Mouse (Mus musculus) lung, embryonic 14.5 days (tissue): ENCODE measurements around the gene Iars2. TPM values are rescaled to one million over a fixed set of nuclear protein-coding genes. Genes with fewer than 3 reads are reported as not detected.

ENCODE experiments used
- ATAC-seq: fragments of 200-750 bp; cut with Nextera tagmentation; 2 replicates; pipeline ENCODE4 v1.8.0; 2017; ENCODE audit warnings: mild to moderate bottlenecking, moderate TSS enrichment, moderate library complexity; ENCODE audit not compliant: insufficient read depth
- DNase-seq: peaks from one replicate; pipeline ENCODE4 v3.0.0-alpha.2; 2015
- H3K27ac ChIP-seq: fragments of 300-500 bp; sonication (generic); 2 replicates; pipeline ENCODE4 v1.5.1; 2014; ENCODE audit warnings: low read depth, mild to moderate bottlenecking, moderate library complexity
- H3K27me3 ChIP-seq: fragments of 300-500 bp; sonication (generic); 2 replicates; pipeline ENCODE4 v1.6.1; 2014; ENCODE audit warnings: low read length, control low read depth; ENCODE audit not compliant: insufficient read depth
- H3K36me3 ChIP-seq: fragments of 300-500 bp; sonication (generic); 2 replicates; pipeline ENCODE4 v1.6.1; 2014; ENCODE audit warnings: control low read depth; ENCODE audit not compliant: insufficient read depth
- H3K4me1 ChIP-seq: fragments of 300-500 bp; sonication (generic); 2 replicates; pipeline ENCODE4 v1.6.1; 2014; ENCODE audit warnings: antibody characterized with exemption, control low read depth; ENCODE audit not compliant: insufficient read depth
- H3K4me2 ChIP-seq: fragments of 300-500 bp; sonication (generic); 2 replicates; pipeline ENCODE4 v1.6.1; 2014; ENCODE audit warnings: mild to moderate bottlenecking
- H3K4me3 ChIP-seq: fragments of 300-500 bp; sonication (generic); 2 replicates; pipeline ENCODE4 v1.5.1; 2014; ENCODE audit warnings: low read depth, low read length
- H3K9ac ChIP-seq: fragments of 300-500 bp; sonication (generic); 2 replicates; pipeline ENCODE4 v1.6.1; 2014
- H3K9me3 ChIP-seq: fragments of 300-500 bp; sonication (generic); 2 replicates; pipeline ENCODE4 v1.6.1; 2016; ENCODE audit warnings: low read depth, low read length, control low read depth
- CTCF ChIP-seq: IDR thresholded peaks from 2 replicates; pipeline ENCODE4 v1.5.1; 2016; ENCODE audit warnings: antibody characterized with exemption, low read depth
- WGBS: fragments of 180-500 bp; shearing (Covaris S2); extraction: QIAGEN DNeasy Blood & Tissue Kit; methylation state at CpG from one replicate; pipeline ENCODE4 v1.1.7; 2014; 5-methylcytosine and 5-hydroxymethylcytosine counted together
- polyA plus RNA-seq: library from polyadenylated mRNA; unstranded; fragments of >200 nt; fragmentation: Nextera tagmentation; extraction: Ambion mirVana; gene quantifications from 2 replicates; pipeline ENCODE4 v1.2.1, GENCODE M21; 2014

The Iars2 gene
- polyA plus RNA-seq, 1 experiment from 2014 or later: 33.5 TPM

- Histone ChIP-seq H3K4me1 (no peaks in the 10 kb centered on the region), H3K9me3 (no peaks in the 10 kb centered on the region), H3K4me3 (no peak overlapping the region), H3K36me3 (peaks cover 82% of the 10 kb centered on the region), H3K9ac (no peak overlapping the region), H3K4me2 (no peak overlapping the region), H3K27me3 (no peaks in the 10 kb centered on the region), H3K27ac (no peak overlapping the region)
- TF ChIP-seq CTCF: no peak
- DNase-seq (no peak), ATAC-seq (no peak)
- 90% methylated on average over 14 of the region's 14 CpGs for whole genome bisulfite sequencing
Measured at GRCm38 (mm10) chr1:185349741-185350140, 20.5 kb upstream of the Iars2 start.

- 59% methylated on average over 10 of the region's 10 CpGs for WGBS
- Histone ChIP-seq H3K9me3 (no peaks in the 10 kb centered on the region), H3K27ac (no peak overlapping the region), H3K27me3 (no peaks in the 10 kb centered on the region), H3K4me3 (no peak overlapping the region), H3K36me3 (peaks cover 80% of the 10 kb centered on the region), H3K4me2 (no peak overlapping the region), H3K9ac (no peak overlapping the region), H3K4me1 (no peaks in the 10 kb centered on the region)
- ATAC-seq: no peak
- TF ChIP-seq CTCF: peak; percentile 23
- DNase-seq: peak; percentile 35
Measured at GRCm38 (mm10) chr1:185346188-185346587, 17.0 kb upstream of the Iars2 start.

DNA sequence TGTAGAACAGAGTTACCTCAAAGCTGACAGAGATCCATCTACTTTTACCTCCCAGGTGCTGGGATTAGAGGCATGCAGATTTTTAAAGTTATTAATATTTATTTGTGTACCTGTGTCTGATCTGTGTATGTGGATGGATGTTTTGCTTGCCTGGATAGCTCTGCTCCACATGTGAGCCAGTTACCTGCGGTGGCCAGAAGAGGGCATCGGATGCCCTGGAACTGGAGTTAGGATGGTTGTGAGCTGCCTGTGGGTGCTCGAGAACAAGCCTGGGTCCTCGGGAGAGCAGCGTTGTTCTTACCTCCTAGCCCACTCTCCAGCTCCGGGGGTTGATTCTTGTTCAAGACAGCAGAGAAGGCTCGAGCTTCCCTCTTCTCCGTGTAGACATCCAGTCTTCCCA lies 14.2 kb upstream of the Iars2 start:
- no peaks in the 10 kb centered on the region for H3K27me3 ChIP-seq
- no peak overlapping the region for H3K27ac ChIP-seq
- ATAC-seq: no peak
- H3K9ac ChIP-seq: no peak overlapping the region
- peaks cover 71% of the 10 kb centered on the region for H3K36me3 ChIP-seq
- DNase-seq: peak; percentile 5
- no peaks in the 10 kb centered on the region for H3K4me1 ChIP-seq
- H3K4me3 ChIP-seq: no peak overlapping the region
- peak; percentile 40 for TF ChIP-seq CTCF
- WGBS: 77% methylated on average over 8 of the region's 8 CpGs
- no peaks in the 10 kb centered on the region for H3K9me3 ChIP-seq
- H3K4me2 ChIP-seq: no peak overlapping the region

GRCm38 (mm10) chr1:185342441-185342840 lies 13.2 kb upstream of the Iars2 start:
- peaks cover 62% of the 10 kb centered on the region for H3K36me3 ChIP-seq
- H3K4me3 ChIP-seq: no peak overlapping the region
- TF ChIP-seq CTCF: no peak
- no peak overlapping the region for H3K4me2 ChIP-seq
- no peaks in the 10 kb centered on the region for H3K27me3 ChIP-seq
- no peaks in the 10 kb centered on the region for H3K4me1 ChIP-seq
- ATAC-seq: no peak
- 93% methylated on average over 4 of the region's 4 CpGs for WGBS
- no peak overlapping the region for H3K27ac ChIP-seq
- H3K9ac ChIP-seq: no peak overlapping the region
- no peak for DNase-seq
- H3K9me3 ChIP-seq: no peaks in the 10 kb centered on the region

DNA sequence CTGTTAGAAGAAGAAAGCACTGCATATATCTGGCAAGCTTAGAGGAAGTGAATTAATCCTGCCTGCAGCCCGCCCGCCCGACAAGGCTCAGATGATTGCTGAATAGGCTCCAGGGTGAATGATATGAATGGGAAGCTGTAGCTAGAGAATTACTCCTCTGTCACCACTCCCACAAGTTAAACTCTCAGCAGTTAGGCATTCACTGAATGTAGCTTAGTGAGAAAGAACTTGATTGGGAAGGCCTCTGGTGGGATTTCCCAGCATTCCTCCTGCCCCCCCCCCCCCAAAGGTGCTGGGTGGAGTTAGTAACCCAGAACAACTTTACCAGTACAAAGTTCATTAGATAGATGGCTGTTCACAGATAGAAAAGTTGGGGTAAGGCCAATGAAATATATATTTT lies 7.3 kb upstream of the Iars2 start:
- DNase-seq (no peak), ATAC-seq (no peak)
- Histone ChIP-seq H3K27me3 (no peaks in the 10 kb centered on the region), H3K36me3 (peaks cover 14% of the 10 kb centered on the region), H3K9me3 (no peaks in the 10 kb centered on the region), H3K4me1 (no peaks in the 10 kb centered on the region), H3K4me2 (no peak overlapping the region), H3K9ac (no peak overlapping the region), H3K4me3 (no peak overlapping the region), H3K27ac (no peak overlapping the region)
- no peak for TF ChIP-seq CTCF
- WGBS: 70% methylated on average over 3 of the region's 3 CpGs

DNA sequence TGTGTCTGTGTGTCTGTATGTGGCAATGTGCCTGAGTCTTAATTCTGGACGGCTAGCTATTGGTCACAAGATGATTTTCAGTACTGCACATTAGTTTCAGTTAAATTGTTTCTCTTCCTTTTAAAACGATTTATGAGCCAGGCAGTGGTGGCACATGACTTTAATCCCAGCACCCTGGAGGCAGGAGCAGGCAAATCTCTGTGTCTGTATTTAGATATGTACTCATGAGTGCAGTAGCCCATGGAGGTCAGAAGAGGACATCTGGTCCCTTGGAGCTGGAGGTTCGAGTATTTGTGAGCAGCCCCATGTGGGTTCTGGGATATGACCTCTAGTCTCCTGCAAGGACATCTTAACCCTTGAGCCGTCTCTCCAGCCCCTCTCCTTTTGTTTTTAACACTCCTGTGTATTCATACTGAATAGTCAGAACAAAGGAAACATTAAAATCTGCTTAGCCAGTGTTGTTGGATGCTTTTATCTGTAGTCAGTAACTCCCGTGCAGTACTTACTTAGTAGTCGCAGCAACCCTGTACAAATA lies 6.1 kb upstream of the Iars2 start:
- no peak for ATAC-seq
- no peak overlapping the region for H3K4me3 ChIP-seq
- 75% methylated on average over 6 of the region's 6 CpGs for WGBS
- peaks cover 6% of the 10 kb centered on the region; the same call in 1 of the 2 replicates for H3K36me3 ChIP-seq
- no peak overlapping the region for H3K9ac ChIP-seq
- no peaks in the 10 kb centered on the region for H3K27me3 ChIP-seq
- no peak overlapping the region for H3K27ac ChIP-seq
- no peak for DNase-seq
- no peaks in the 10 kb centered on the region for H3K4me1 ChIP-seq
- H3K4me2 ChIP-seq: no peak overlapping the region
- no peaks in the 10 kb centered on the region for H3K9me3 ChIP-seq
- no peak for TF ChIP-seq CTCF

GRCm38 (mm10) chr1:185334136-185334535 lies 4.9 kb upstream of the Iars2 start:
- Histone ChIP-seq H3K4me1 (no peaks in the 10 kb centered on the region), H3K4me2 (no peak overlapping the region), H3K9ac (no peak overlapping the region), H3K4me3 (no peak overlapping the region), H3K36me3 (peaks cover 4% of the 10 kb centered on the region; the same call in 1 of the 2 replicates), H3K9me3 (no peaks in the 10 kb centered on the region), H3K27me3 (no peaks in the 10 kb centered on the region), H3K27ac (no peak overlapping the region)
- DNase-seq (no peak), ATAC-seq (no peak)
- 87% methylated on average over 4 of the region's 4 CpGs for WGBS
- no peak for TF ChIP-seq CTCF

- H3K9ac ChIP-seq: no peak overlapping the region
- H3K4me1 ChIP-seq: no peaks in the 10 kb centered on the region
- WGBS: 85% methylated on average over 5 of the region's 5 CpGs
- no peak overlapping the region for H3K27ac ChIP-seq
- no peak for TF ChIP-seq CTCF
- no peak overlapping the region for H3K4me2 ChIP-seq
- ATAC-seq (no peak), DNase-seq (no peak)
- H3K27me3 ChIP-seq: no peaks in the 10 kb centered on the region
- H3K4me3 ChIP-seq: no peak overlapping the region
- H3K36me3 ChIP-seq: peaks cover 2% of the 10 kb centered on the region; the same call in 1 of the 2 replicates
- H3K9me3 ChIP-seq: no peaks in the 10 kb centered on the region
Measured at GRCm38 (mm10) chr1:185333651-185334050, 4.5 kb upstream of the Iars2 start.
